Mouse (Mus musculus): ENCODE measurements around the gene Rad17. TPM values are rescaled to one million over a fixed set of nuclear protein-coding genes. Genes with fewer than 3 reads are reported as not detected.

Rad17 gene
- total and polyA plus RNA-seq, 2 experiments, result 2.5 to 12.5 TPM

DNA sequence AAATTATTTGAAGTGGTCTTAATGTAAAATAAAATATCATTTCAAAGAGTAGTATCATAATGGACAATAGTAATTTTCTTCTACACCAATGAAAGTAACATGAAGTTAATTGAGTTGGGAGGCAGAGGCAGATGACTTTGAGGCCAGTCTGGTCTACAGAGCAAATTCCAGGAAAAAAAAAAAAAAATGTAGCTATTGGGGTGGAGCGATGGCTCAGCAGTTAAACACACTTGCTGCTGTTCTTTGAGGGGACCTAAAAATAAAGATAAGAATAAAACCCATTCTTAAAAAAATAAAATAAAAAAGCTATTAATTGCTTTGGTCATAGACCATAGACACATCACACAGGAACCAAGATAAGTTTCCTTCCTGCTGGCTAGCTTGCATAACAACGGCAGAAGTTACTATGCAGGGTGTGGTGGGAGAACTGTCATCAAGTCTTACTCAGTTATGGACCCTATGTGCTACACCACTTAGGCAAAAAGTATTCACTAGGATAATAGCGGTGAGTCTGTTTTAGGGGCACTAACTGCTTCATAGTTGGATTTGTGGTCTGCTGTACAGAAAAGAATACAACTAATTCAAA, 16.7 kb downstream of the Rad17 start:
- DNase-seq (ENCODE audit: extremely low read depth, low read depth, low spot score), result no peak
- no peaks in the 10 kb centered on the region for H3K79me2 ChIP-seq (ENCODE audit: control insufficient read depth, insufficient read depth, low read length)
- no peak overlapping the region for H3K9ac ChIP-seq (ENCODE audit: low read depth, low read length)
- H3K36me3 ChIP-seq (ENCODE audit: control insufficient read depth, insufficient read depth, low read length), result peaks cover 46% of the 10 kb centered on the region
- 79% methylated on average over 3 of the region's 3 CpGs for WGBS
- no peak for TF ChIP-seq CTCF (IDR thresholded peaks at IDR 0.05; ENCODE audit: low read depth, low read length)
- no peaks in the 10 kb centered on the region for H3K4me1 ChIP-seq (ENCODE audit: control insufficient read depth, insufficient read depth, low read length)
- H3K27ac ChIP-seq (replicated peaks; ENCODE audit: insufficient read depth, low read depth, low read length), result no peak overlapping the region
- no peak overlapping the region for H3K4me3 ChIP-seq (ENCODE audit: insufficient read depth, low read depth, low read length)
- no peaks in the 10 kb centered on the region for H3K27me3 ChIP-seq (ENCODE audit: control insufficient read depth, insufficient read depth, low read length)

DNA sequence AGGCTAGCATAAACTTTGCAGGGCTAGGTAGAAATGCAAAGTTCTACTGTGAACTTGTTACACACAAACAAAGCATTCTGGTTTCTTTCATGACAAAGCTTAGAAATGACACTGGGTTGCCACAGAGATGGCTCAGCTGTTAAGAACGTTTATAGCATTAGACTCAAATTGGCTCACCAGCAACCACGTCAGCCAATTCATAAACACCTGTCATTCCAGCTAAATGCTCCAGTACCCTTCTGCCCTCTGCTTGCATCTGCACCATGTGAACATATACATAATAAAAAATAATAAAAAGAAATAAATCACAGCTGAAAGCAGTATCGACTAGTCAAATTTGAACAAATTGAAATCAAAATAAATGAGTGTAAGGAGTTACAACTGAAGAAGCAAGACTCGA, 28.6 kb downstream of the Rad17 start:
- no peak for DNase-seq (ENCODE audit: extremely low read depth, low read depth, low spot score)
- H3K27me3 ChIP-seq (ENCODE audit: control insufficient read depth, insufficient read depth, low read length), result no peaks in the 10 kb centered on the region
- peaks cover 38% of the 10 kb centered on the region for H3K36me3 ChIP-seq (ENCODE audit: control insufficient read depth, insufficient read depth, low read length)
- 90% methylated on average over 4 of the region's 4 CpGs for WGBS
- no peak overlapping the region for H3K4me3 ChIP-seq (ENCODE audit: insufficient read depth, low read depth, low read length)
- H3K79me2 ChIP-seq (ENCODE audit: control insufficient read depth, insufficient read depth, low read length), result no peaks in the 10 kb centered on the region
- H3K4me1 ChIP-seq (ENCODE audit: control insufficient read depth, insufficient read depth, low read length), result no peaks in the 10 kb centered on the region
- no peak for TF ChIP-seq POLR2A (IDR thresholded peaks at IDR 0.05; ENCODE audit: extremely low read depth, insufficient read depth, low read length)
- TF ChIP-seq CTCF (IDR thresholded peaks at IDR 0.05; ENCODE audit: low read depth, low read length), result no peak
- no peak overlapping the region for H3K27ac ChIP-seq (replicated peaks; ENCODE audit: insufficient read depth, low read depth, low read length)
- H3K9ac ChIP-seq (ENCODE audit: low read depth, low read length), result no peak overlapping the region

DNA sequence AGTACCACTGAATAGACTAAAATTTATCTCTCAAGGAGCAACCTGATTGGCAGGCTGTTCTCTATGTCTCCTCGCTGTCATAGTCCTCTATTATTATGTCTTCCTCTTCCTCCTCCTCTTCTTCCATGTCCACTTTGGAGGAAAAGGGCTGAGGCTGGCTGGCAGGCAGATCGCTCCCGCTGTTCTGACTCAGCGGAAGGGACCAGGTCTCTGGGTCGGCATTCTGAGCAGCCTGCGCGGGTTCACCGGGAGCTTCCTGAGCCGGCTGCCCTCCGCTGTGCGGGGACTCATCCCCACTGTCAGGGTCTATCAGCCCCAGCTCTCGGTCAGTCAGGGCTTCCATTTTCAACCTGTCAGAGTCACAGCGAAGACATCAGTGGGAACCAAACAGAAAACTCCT, 33.3 kb downstream of the Rad17 start:
- Histone ChIP-seq H3K4me1 (ENCODE audit: control insufficient read depth, insufficient read depth, low read length) (no peaks in the 10 kb centered on the region), H3K79me2 (ENCODE audit: control insufficient read depth, insufficient read depth, low read length) (peaks cover 13% of the 10 kb centered on the region; the same call in 1 of the 2 replicates), H3K36me3 (ENCODE audit: control insufficient read depth, insufficient read depth, low read length) (peaks cover 21% of the 10 kb centered on the region), H3K27ac (replicated peaks; ENCODE audit: insufficient read depth, low read depth, low read length) (no peak overlapping the region), H3K4me3 (ENCODE audit: insufficient read depth, low read depth, low read length) (no peak overlapping the region), H3K9ac (ENCODE audit: low read depth, low read length) (no peak overlapping the region), H3K27me3 (ENCODE audit: control insufficient read depth, insufficient read depth, low read length) (no peaks in the 10 kb centered on the region)
- TF ChIP-seq POLR2A (IDR thresholded peaks at IDR 0.05; ENCODE audit: extremely low read depth, insufficient read depth, low read length), result no peak
- TF ChIP-seq CTCF (IDR thresholded peaks at IDR 0.05; ENCODE audit: low read depth, low read length), result no peak
- DNase-seq (ENCODE audit: extremely low read depth, low read depth, low spot score), result no peak
- 90% methylated on average over 13 of the region's 13 CpGs for WGBS

DNA sequence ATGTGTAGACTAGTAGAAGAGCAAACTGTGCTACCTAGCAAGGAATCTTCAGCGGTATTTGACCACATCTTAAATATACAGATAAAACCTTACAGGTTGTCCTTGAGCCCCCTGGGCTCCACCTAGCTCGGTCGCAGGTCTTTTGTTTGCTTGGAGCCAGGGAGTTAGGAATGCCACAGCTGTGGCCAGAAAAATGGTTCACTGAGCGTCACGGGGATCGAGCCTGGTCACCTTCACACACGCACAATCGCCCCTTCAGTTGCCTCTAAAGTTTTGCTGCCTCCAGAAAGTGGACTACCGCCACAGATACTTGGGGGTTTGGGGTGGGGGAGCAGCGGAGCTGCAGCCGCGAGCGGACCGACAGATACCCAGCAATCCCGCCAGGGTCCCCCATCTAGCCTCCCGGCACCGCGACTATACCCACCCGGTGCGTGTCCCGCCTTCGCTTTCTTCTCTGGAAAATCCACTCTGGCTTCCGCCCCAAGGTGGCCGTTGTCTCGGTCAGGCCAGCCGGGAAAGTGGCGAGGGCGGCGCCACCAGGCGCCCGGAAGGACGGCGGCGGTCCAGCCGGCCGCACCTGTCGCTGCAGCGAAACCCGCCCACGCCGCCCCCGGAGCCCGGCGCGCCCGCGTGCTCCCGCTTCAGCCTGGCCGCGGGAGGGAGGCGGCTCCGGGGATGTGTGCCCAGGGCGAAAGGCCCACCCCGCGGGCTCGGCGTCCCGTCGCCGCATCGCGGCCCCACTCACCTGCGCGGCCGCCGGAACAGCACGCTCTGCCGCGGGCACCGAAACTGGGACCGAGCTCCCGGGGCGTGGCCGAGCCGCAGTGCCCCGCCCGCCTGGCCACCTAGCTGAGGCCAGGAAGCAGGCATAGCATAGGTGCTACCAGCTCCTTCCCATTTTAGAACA, 34.4 kb downstream of the Rad17 start, which contains the start of gene Marveld2:
Marveld2 (minus strand) TSS at position 791 of the 907 bp plus-strand sequence.
- WGBS, result 12% methylated on average over 69 of the region's 77 CpGs

DNA sequence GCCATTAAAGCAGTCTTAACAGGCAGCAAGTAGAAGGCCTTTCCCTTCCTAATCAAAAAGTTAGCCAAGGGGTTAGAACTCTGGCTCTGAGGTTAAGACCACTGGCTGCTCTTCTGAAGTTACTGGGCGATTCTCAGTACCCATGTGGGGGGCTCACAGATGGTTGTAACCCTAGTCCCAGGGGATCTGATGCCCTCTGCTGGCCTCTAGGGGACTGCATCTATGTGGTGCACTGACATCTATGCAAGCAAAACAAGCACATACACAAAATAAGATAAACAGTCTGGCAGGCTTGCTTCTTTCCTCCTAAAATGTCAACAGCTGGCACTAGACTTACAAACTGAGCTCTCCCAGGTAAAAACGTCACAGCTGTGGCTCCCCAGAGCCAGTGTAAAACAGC, 37.9 kb downstream of the Rad17 start:
- Histone ChIP-seq H3K4me3 (ENCODE audit: insufficient read depth, low read depth, low read length) (no peak overlapping the region), H3K27ac (replicated peaks; ENCODE audit: insufficient read depth, low read depth, low read length) (no peak overlapping the region), H3K27me3 (ENCODE audit: control insufficient read depth, insufficient read depth, low read length) (no peaks in the 10 kb centered on the region), H3K36me3 (ENCODE audit: control insufficient read depth, insufficient read depth, low read length) (peaks cover 10% of the 10 kb centered on the region; the same call in 1 of the 2 replicates), H3K4me1 (ENCODE audit: control insufficient read depth, insufficient read depth, low read length) (no peaks in the 10 kb centered on the region), H3K79me2 (ENCODE audit: control insufficient read depth, insufficient read depth, low read length) (peaks cover 22% of the 10 kb centered on the region; the same call in 1 of the 2 replicates), H3K9ac (ENCODE audit: low read depth, low read length) (no peak overlapping the region)
- no peak for TF ChIP-seq POLR2A (IDR thresholded peaks at IDR 0.05; ENCODE audit: extremely low read depth, insufficient read depth, low read length)
- TF ChIP-seq CTCF (IDR thresholded peaks at IDR 0.05; ENCODE audit: low read depth, low read length), result peak; percentile 53
- DNase-seq (ENCODE audit: extremely low read depth, low read depth, low spot score), result no peak
- 46% methylated on average over 2 of the region's 2 CpGs for WGBS

More for the DNA sequence above, 34.4 kb downstream of the Rad17 start, which contains the start of gene Marveld2:
- TF ChIP-seq POLR2A (IDR thresholded peaks at IDR 0.05; ENCODE audit: extremely low read depth, insufficient read depth, low read length) (no peak), CTCF (IDR thresholded peaks at IDR 0.05; ENCODE audit: low read depth, low read length) (peak; percentile 43)
- H3K79me2 ChIP-seq (ENCODE audit: control insufficient read depth, insufficient read depth, low read length), result peaks cover 19% of the 10 kb centered on the region; the same call in 1 of the 2 replicates
- no peaks in the 10 kb centered on the region for H3K4me1 ChIP-seq (ENCODE audit: control insufficient read depth, insufficient read depth, low read length)
- peak within 1 kb of the TSS; percentile 76 for H3K9ac ChIP-seq (ENCODE audit: low read depth, low read length)
- peaks cover 17% of the 10 kb centered on the region; the same call in 1 of the 2 replicates for H3K36me3 ChIP-seq (ENCODE audit: control insufficient read depth, insufficient read depth, low read length)
- DNase-seq (ENCODE audit: extremely low read depth, low read depth, low spot score), result peak; percentile 40
- H3K27ac ChIP-seq (replicated peaks; ENCODE audit: insufficient read depth, low read depth, low read length), result peak within 1 kb of the TSS; percentile 74
- peak within 1 kb of the TSS; percentile 76 for H3K4me3 ChIP-seq (ENCODE audit: insufficient read depth, low read depth, low read length)
- no peaks in the 10 kb centered on the region for H3K27me3 ChIP-seq (ENCODE audit: control insufficient read depth, insufficient read depth, low read length)
